Mouse (Mus musculus) liver, embryonic 14.5 days (tissue): Measurements from ENCODE around the gene Adam19. TPM values are rescaled to one million over a fixed set of nuclear protein-coding genes. Genes with fewer than 3 reads are reported as not detected.

Experiments
- ATAC-seq: fragments of 200-750 bp; cut with Nextera tagmentation; 2 replicates; pipeline ENCODE4 v1.8.0; 2017; ENCODE audit warnings: moderate number of reproducible peaks, mild to moderate bottlenecking, moderate library complexity; ENCODE audit not compliant: insufficient read depth
- DNase-seq, 3 experiments: peaks; one replicate each; pipeline ENCODE4 v3.0.0-alpha.2; 2012 to 2013; ENCODE audit warnings: low read depth in 3 of 3, low spot score in 3 of 3
- H3K27ac ChIP-seq: fragments of 300-500 bp; sonication (generic); 2 replicates; pipeline ENCODE4 v1.5.1; 2014; ENCODE audit warnings: moderate library complexity, mild to moderate bottlenecking, control low read depth, inconsistent platforms
- H3K27me3 ChIP-seq: fragments of 300-500 bp; sonication (generic); 2 replicates; pipeline ENCODE4 v1.6.1; 2014; ENCODE audit warnings: mild to moderate bottlenecking, low read length, moderate library complexity; ENCODE audit not compliant: control insufficient read depth, insufficient read depth
- H3K36me3 ChIP-seq: fragments of 300-500 bp; sonication (generic); replicated peaks from 2 replicates; pipeline ENCODE4 v1.6.1; 2014; ENCODE audit warnings: low read depth; ENCODE audit not compliant: control insufficient read depth, insufficient read depth
- H3K4me1 ChIP-seq, 2 experiments: fragments of 200-500 bp in 1 of 2; fragments of 300-500 bp in 1 of 2; sonication (generic) in 1 of 2; replicated peaks; 2 replicates each; pipeline ENCODE4 v1.6.1; 2012 to 2014; ENCODE audit warnings: antibody characterized with exemption in 1 of 2, inconsistent platforms in 1 of 2, low read length in 1 of 2; ENCODE audit not compliant: control insufficient read depth in 2 of 2, insufficient read depth in 2 of 2
- H3K4me2 ChIP-seq: fragments of 300-500 bp; sonication (generic); 2 replicates; pipeline ENCODE4 v1.6.1; 2014; ENCODE audit warnings: low read depth, mild to moderate bottlenecking, control low read depth, moderate library complexity
- H3K4me3 ChIP-seq, 2 experiments: fragments of 200-500 bp in 1 of 2; fragments of 300-500 bp in 1 of 2; sonication (generic) in 1 of 2; 2 replicates each; pipeline ENCODE4 v1.5.1; 2012 to 2014; ENCODE audit warnings: low read depth in 2 of 2, low read length in 2 of 2, mild to moderate bottlenecking in 2 of 2, control low read depth in 1 of 2, inconsistent platforms in 1 of 2, moderate library complexity in 1 of 2; ENCODE audit not compliant: insufficient read depth in 1 of 2
- H3K9ac ChIP-seq: fragments of 300-500 bp; sonication (generic); replicated peaks from 2 replicates; pipeline ENCODE4 v1.6.1; 2014; ENCODE audit warnings: mild to moderate bottlenecking, control low read depth, moderate library complexity
- H3K9me3 ChIP-seq: fragments of 300-500 bp; sonication (generic); 2 replicates; pipeline ENCODE4 v1.6.1; 2016; ENCODE audit warnings: low read length, mixed read lengths; ENCODE audit not compliant: control insufficient read depth
- CTCF ChIP-seq: IDR thresholded peaks from 2 replicates; pipeline ENCODE4 v1.5.1; 2016; ENCODE audit warnings: antibody characterized with exemption, low read depth, control low read depth
- EP300 ChIP-seq: IDR thresholded peaks from 2 replicates; pipeline ENCODE4 v1.6.1; 2016; ENCODE audit warnings: antibody characterized with exemption, low read depth
- WGBS: fragments of 180-500 bp; shearing (Covaris S2); extraction: QIAGEN DNeasy Blood & Tissue Kit; methylation state at CpG from one replicate; pipeline ENCODE4 v1.1.7; 2014; ENCODE audit not compliant: insufficient replicate concordance; 5-methylcytosine and 5-hydroxymethylcytosine counted together
- polyA plus RNA-seq, 2 experiments: library from polyadenylated mRNA; depleted of rRNA in 1 of 2; stranded (reverse) in 1 of 2; unstranded in 1 of 2; fragments of >200 nt; fragmentation: Nextera tagmentation in 1 of 2; extraction: Ambion mirVana in 1 of 2; gene quantifications; 2 replicates each; pipeline versions ENCODE4 v1.2.1 to v1.2.3; 2012 to 2014

Gene Adam19
- polyA plus RNA-seq, 2 experiments = 0.60 to 1.2 TPM

DNA sequence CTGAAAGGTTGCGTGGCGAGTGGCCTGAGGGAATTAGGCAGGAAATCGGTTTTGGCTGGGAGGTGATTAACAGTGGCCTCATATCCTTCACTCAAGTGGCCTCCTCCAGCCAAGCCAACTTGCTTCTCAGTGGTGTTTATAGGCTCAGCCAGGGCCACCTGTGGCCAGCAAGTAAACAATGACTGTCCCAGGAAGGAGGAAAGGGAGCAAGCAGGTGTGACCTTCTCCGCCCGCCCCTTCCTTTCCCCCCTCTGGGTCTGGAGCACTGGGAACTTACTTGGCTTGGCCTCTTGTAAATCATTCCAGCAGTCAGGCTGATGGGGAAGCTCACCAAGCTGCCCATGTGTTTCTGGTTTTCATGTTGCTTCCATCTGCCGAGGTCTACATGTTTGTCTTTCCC, 46.3 kb downstream of the Adam19 start:
- H3K36me3 ChIP-seq = no peaks in the 10 kb centered on the region
- TF ChIP-seq EP300 (no peak), CTCF (no peak)
- H3K9me3 ChIP-seq = no peaks in the 10 kb centered on the region
- no peak for ATAC-seq
- no peak overlapping the region for H3K27ac ChIP-seq
- H3K4me3 ChIP-seq = no peak overlapping the region
- DNase-seq = no peak
- 0 out of 4 replicates have a peak, but pooled peaks cover 0 to 2% of the 10 kb centered on the region in 2 experiments for H3K4me1 ChIP-seq
- H3K9ac ChIP-seq = no peak overlapping the region
- no peak overlapping the region for H3K4me2 ChIP-seq
- no peaks in the 10 kb centered on the region for H3K27me3 ChIP-seq
- WGBS = 72% methylated on average over 6 of the region's 6 CpGs

DNA sequence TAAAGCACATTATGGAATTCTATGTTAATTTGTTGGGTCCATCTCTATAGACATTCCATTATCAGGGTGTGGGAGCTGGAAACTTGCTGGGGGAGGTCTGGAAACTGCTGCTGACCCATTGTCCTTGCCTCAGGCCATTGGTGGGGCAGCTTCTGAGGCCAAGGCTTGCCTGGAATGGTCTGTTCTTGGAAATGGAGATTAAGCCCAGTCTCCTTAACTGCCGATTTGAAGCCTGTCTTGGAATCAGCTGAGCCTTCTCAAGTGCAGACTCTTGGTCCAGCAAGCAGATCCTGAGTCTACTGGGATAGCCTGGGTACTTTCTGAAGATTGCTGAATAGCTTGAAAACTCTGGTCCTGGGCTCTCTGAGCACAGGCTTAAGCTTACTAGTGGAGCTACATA, 51.3 kb downstream of the Adam19 start:
- Histone ChIP-seq H3K9ac (no peak overlapping the region), H3K4me1 (no peaks in the 10 kb centered on the region), H3K36me3 (no peaks in the 10 kb centered on the region), H3K9me3 (no peaks in the 10 kb centered on the region), H3K27ac (no peak overlapping the region), H3K27me3 (no peaks in the 10 kb centered on the region), H3K4me2 (no peak overlapping the region), H3K4me3 (no peak overlapping the region)
- no peak for DNase-seq
- TF ChIP-seq EP300 (no peak), CTCF (no peak)
- 63% methylated on average over 1 of the region's 1 CpGs for WGBS
- ATAC-seq = no peak

DNA sequence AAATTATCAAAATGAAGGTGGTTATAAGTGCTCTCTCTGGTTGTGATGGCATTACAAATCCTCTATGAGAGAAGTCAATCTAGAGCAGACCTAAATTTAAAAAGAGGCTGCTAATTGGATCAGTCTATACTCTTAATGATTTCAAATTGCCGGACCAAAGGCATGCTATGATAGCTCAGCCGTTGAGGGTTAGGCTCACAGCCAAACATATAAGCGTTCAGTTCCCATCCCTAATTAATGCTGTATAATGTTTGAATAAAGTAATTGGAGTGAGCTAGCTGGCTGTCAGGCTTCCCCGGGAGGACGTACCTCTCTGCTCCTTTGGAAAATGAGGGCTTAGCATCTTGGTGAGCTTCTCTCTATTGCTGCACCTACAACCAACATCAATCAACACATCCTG, 53.4 kb downstream of the Adam19 start:
- H3K4me3 ChIP-seq = no peak overlapping the region
- no peak for DNase-seq
- ATAC-seq = no peak
- H3K27me3 ChIP-seq = no peaks in the 10 kb centered on the region
- H3K9me3 ChIP-seq = no peaks in the 10 kb centered on the region
- no peak overlapping the region for H3K9ac ChIP-seq
- no peak for TF ChIP-seq CTCF
- no peak for TF ChIP-seq EP300
- 77% methylated on average over 5 of the region's 5 CpGs for WGBS
- H3K4me1 ChIP-seq = no peaks in the 10 kb centered on the region
- H3K36me3 ChIP-seq = no peaks in the 10 kb centered on the region
- H3K27ac ChIP-seq = no peak overlapping the region
- H3K4me2 ChIP-seq = no peak overlapping the region

DNA sequence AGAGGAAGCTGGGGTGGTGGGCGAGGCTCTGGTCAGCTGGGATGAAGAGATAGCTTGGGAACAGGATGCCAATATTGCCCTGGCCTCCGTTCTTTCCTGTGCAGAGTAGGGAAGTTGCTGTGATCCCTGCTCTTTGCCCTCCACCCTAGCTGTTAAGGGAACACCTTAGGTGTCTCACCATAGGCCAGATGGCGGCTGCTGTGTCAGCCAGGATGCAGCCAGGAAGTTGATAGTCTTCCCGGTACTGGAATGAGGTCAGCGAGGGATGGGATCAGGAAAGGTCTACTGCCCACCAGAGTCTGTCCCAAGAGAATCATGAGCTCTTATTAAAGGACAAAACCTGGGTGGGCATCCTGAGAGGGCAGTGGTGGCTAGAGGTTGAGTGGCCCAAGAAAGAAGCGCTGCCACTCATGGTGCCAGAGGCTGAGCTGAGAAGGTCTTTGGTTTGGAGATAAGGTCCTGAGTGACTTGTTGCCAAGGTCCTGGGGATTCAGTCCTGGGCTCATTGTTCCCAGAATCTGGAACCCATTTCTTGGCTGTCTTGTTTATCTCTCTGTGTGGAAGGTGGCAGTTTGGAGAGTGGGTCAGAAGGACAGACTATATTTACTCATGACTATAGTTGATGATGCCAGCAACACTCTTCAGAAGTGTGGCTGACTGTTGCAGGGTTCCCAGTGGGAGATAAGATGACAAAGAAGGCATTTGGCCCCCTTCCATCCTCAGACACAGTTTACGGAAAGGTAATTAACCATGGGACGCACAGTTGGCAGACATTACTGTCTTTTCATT, 54.6 kb downstream of the Adam19 start:
- H3K9ac ChIP-seq = no peak overlapping the region
- no peaks in the 10 kb centered on the region for H3K36me3 ChIP-seq
- no peak overlapping the region for H3K4me2 ChIP-seq
- TF ChIP-seq EP300 (no peak), CTCF (no peak)
- H3K27me3 ChIP-seq = no peaks in the 10 kb centered on the region
- H3K4me3 ChIP-seq = no peak overlapping the region
- 50% methylated on average over 8 of the region's 8 CpGs for WGBS
- no peaks in the 10 kb centered on the region for H3K9me3 ChIP-seq
- no peaks in the 10 kb centered on the region for H3K4me1 ChIP-seq
- ATAC-seq (no peak), DNase-seq (no peak)
- no peak overlapping the region for H3K27ac ChIP-seq

DNA sequence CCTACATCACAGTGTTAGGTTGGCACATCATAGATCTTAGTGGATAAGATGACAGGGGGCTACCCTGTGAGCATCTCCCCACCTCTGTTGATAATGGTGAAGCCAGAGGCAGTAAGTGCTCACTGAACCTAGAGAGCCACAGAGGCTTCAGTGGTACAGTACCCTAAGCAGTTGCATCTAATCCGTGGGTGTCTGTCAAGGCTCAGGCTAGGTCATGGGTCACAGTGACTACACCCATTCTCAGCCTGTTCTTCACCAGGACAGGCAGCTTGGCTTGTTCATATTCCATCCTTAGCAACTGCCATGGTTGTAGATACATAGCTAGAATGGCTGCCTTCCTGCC, 55.1 kb downstream of the Adam19 start:
- Histone ChIP-seq H3K9me3 (no peaks in the 10 kb centered on the region), H3K4me3 (no peak overlapping the region), H3K27me3 (no peaks in the 10 kb centered on the region), H3K36me3 (no peaks in the 10 kb centered on the region), H3K4me1 (no peaks in the 10 kb centered on the region), H3K9ac (no peak overlapping the region), H3K27ac (no peak overlapping the region), H3K4me2 (no peak overlapping the region)
- no peak for ATAC-seq
- TF ChIP-seq EP300 = no peak
- TF ChIP-seq CTCF = no peak
- DNase-seq = no peak
- WGBS = 56% methylated on average over 1 of the region's 1 CpGs
